Mouse (Mus musculus) MEL (cell line): Measurements from ENCODE around the gene Sucla2. TPM values are rescaled to one million over a fixed set of nuclear protein-coding genes. Genes with fewer than 3 reads are reported as not detected.
"Not testable (repeated sequence)": the region's sequence is repeated elsewhere in the genome, so short reads cannot be mapped to it uniquely, and the experiment has no call there.

Source experiments
- DNase-seq: peaks from one replicate; pipeline ENCODE4 v3.0.0; 2011; ENCODE audit warnings: low read depth, low spot score
- H3K27ac ChIP-seq: 2 replicates; pipeline ENCODE4 v1.5.1; 2012; ENCODE audit warnings: low read depth, mild to moderate bottlenecking, control low read depth, low read length, moderate library complexity; ENCODE audit not compliant: control insufficient read depth
- H3K27me3 ChIP-seq, 2 experiments: fragments of 150-350 bp in 1 of 2; sonication (generic) in 1 of 2; 2 replicates each; pipeline ENCODE4 v1.6.1; 2012; ENCODE audit warnings: low read length in 2 of 2, mild to moderate bottlenecking in 2 of 2, improper control_type of control experiment in 1 of 2, moderate library complexity in 1 of 2; ENCODE audit not compliant: insufficient read depth in 2 of 2, control insufficient read depth in 1 of 2
- H3K36me3 ChIP-seq, 2 experiments: 2 replicates each; pipeline ENCODE4 v1.6.1; 2012 to 2014; ENCODE audit warnings: low read length in 2 of 2, improper control_type of control experiment in 1 of 2, inconsistent platforms in 1 of 2, mild to moderate bottlenecking in 1 of 2; ENCODE audit not compliant: insufficient read depth in 2 of 2, control insufficient read depth in 1 of 2
- H3K4me1 ChIP-seq, 2 experiments: fragments of 150-350 bp in 1 of 2; sonication (generic) in 1 of 2; 2 replicates each; pipeline ENCODE4 v1.6.1; 2012; ENCODE audit warnings: low read length in 2 of 2, improper control_type of control experiment in 1 of 2, mild to moderate bottlenecking in 1 of 2; ENCODE audit not compliant: insufficient read depth in 2 of 2, control insufficient read depth in 1 of 2
- H3K4me3 ChIP-seq, 2 experiments: fragments of 150-350 bp in 1 of 2; sonication (generic) in 1 of 2; 2 replicates each; pipeline ENCODE4 v1.5.1; 2012; ENCODE audit warnings: low read depth in 2 of 2, low read length in 2 of 2, mild to moderate bottlenecking in 2 of 2, moderate library complexity in 2 of 2, control low read depth in 1 of 2, improper control_type of control experiment in 1 of 2; ENCODE audit not compliant: control insufficient read depth in 1 of 2, insufficient read depth in 1 of 2
- H3K79me2 ChIP-seq: 2 replicates; pipeline ENCODE4 v1.6.1; 2012; ENCODE audit warnings: mild to moderate bottlenecking, low read length, moderate library complexity; ENCODE audit not compliant: control insufficient read depth, poor library complexity, insufficient read depth
- H3K9ac ChIP-seq: 2 replicates; pipeline ENCODE4 v1.6.1; 2012; ENCODE audit warnings: low read depth, mild to moderate bottlenecking, control low read depth, low read length, moderate library complexity; ENCODE audit not compliant: control insufficient read depth, poor library complexity, severe bottlenecking
- H3K9me3 ChIP-seq: fragments of 150-350 bp; sonication (generic); replicated peaks from 2 replicates; pipeline ENCODE4 v1.6.1; 2012; ENCODE audit warnings: mild to moderate bottlenecking, low read length, improper control_type of control experiment, moderate library complexity; ENCODE audit not compliant: insufficient read depth
- CHD2 ChIP-seq: IDR thresholded peaks from 2 replicates; pipeline ENCODE4 v1.6.1; 2011; ENCODE audit warnings: low read length, improper control_type of control experiment
- JUND ChIP-seq: IDR thresholded peaks from 2 replicates; pipeline ENCODE4 v1.6.1; 2011; ENCODE audit warnings: low read depth, mild to moderate bottlenecking, improper control_type of control experiment, low read length
- MAZ ChIP-seq: IDR thresholded peaks from 2 replicates; pipeline ENCODE4 v1.6.1; 2012; ENCODE audit warnings: low read depth, mild to moderate bottlenecking, inconsistent platforms, low read length, improper control_type of control experiment
- NELFE ChIP-seq: IDR thresholded peaks from 2 replicates; pipeline ENCODE4 v1.6.1; 2011; ENCODE audit warnings: low read depth, low read length, improper control_type of control experiment
- POLR2AphosphoS5 ChIP-seq: IDR thresholded peaks from 2 replicates; pipeline ENCODE4 v1.6.1; 2012; ENCODE audit warnings: low read depth, borderline replicate concordance, mild to moderate bottlenecking, inconsistent platforms, low read length, moderate library complexity, mixed read lengths
- RCOR1 ChIP-seq: IDR thresholded peaks from 2 replicates; pipeline ENCODE4 v1.6.1; 2012; ENCODE audit warnings: low read depth, mild to moderate bottlenecking, inconsistent platforms, low read length, improper control_type of control experiment
- UBTF ChIP-seq: IDR thresholded peaks from 2 replicates; pipeline ENCODE4 v1.6.1; 2012; ENCODE audit warnings: low read depth, mild to moderate bottlenecking, inconsistent platforms, low read length, improper control_type of control experiment, moderate library complexity, borderline replicate concordance; ENCODE audit not compliant: insufficient read depth
- USF1 ChIP-seq: IDR thresholded peaks from 2 replicates; pipeline ENCODE4 v1.6.1; 2014; ENCODE audit warnings: low read depth, mild to moderate bottlenecking, inconsistent platforms, low read length, improper control_type of control experiment, moderate library complexity
- polyA plus RNA-seq, 2 experiments: library from polyadenylated mRNA; stranded (reverse) in 1 of 2; unstranded in 1 of 2; fragments of >175 nt in 1 of 2; fragments of >200 nt in 1 of 2; gene quantifications; 2 replicates each; pipeline versions ENCODE4 v1.2.1 to v1.2.4; 2012; ENCODE audit warnings: low replicate concordance in 2 of 2, low read depth in 1 of 2; ENCODE audit not compliant: insufficient read length in 2 of 2, insufficient read depth in 1 of 2, missing spikeins in 1 of 2
- total RNA-seq: library from RNA; depleted of rRNA; stranded (reverse); fragments of 300-350 nt; gene quantifications from 2 replicates; pipeline ENCODE4 v1.2.3, GENCODE M21; 2012

Gene Sucla2
- total and polyA plus RNA-seq, 3 experiments, result 59.4 to 65.5 (median 61.6) TPM

- no peaks in the 10 kb centered on the region for H3K36me3 ChIP-seq
- H3K4me3 ChIP-seq, result no peak overlapping the region
- H3K27me3 ChIP-seq, result no peaks in the 10 kb centered on the region
- H3K27ac ChIP-seq, result no peak overlapping the region
- H3K79me2 ChIP-seq, result no peaks in the 10 kb centered on the region
- no peaks in the 10 kb centered on the region for H3K4me1 ChIP-seq
- TF ChIP-seq RCOR1, result no peak
- no peak for TF ChIP-seq JUND
- no peak for TF ChIP-seq MAZ
- no peak for TF ChIP-seq CHD2
- no peak for TF ChIP-seq USF1
- TF ChIP-seq NELFE, result no peak
- TF ChIP-seq POLR2AphosphoS5, result no peak
- DNase-seq, result no peak
- H3K9me3 ChIP-seq, result no peaks in the 10 kb centered on the region
- no peak overlapping the region for H3K9ac ChIP-seq
Observed at GRCm38 (mm10) chr14:73607732-73608131, 82.6 kb downstream of the Sucla2 start.

- DNase-seq, result peak; percentile 38
- TF ChIP-seq RCOR1, result peak; percentile 72
- no peak for TF ChIP-seq UBTF
Observed at GRCm38 (mm10) chr14:73608668-73609481, 83.8 kb downstream of the Sucla2 start.

DNA sequence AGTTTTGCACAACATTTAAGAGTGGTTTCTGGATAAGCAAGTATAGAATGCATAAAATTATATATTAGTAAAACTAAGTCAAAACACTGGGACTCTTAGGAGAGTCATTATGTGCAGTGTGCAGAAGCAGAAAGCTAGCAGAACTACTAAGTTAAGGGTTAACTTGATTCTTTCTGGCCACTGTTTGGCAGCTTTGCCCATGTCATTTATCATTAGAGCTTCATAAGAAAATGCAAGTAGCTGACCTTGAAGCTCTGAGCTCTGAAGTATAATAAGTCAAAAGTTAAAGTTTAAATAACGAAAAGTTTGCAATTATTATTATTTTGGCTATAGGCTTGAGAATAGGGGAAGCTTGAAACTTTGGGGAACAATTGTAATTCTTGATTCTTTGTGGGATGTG, 89.8 kb downstream of the Sucla2 start:
- not testable (repeated sequence) for H3K36me3 ChIP-seq, H3K79me2 ChIP-seq, H3K4me1 ChIP-seq, H3K27me3 ChIP-seq, H3K27ac ChIP-seq, H3K4me3 ChIP-seq, H3K9ac ChIP-seq, DNase-seq, H3K9me3 ChIP-seq

More at GRCm38 (mm10) chr14:73608668-73609481, 83.8 kb downstream of the Sucla2 start:
- Histone ChIP-seq H3K4me3 (no peak overlapping the region), H3K9ac (no peak overlapping the region), H3K36me3 (no peaks in the 10 kb centered on the region), H3K4me1 (no peaks in the 10 kb centered on the region), H3K27ac (no peak overlapping the region), H3K79me2 (no peaks in the 10 kb centered on the region), H3K9me3 (no peaks in the 10 kb centered on the region), H3K27me3 (no peaks in the 10 kb centered on the region)
